Mouse (Mus musculus): ENCODE measurements around the gene Osbpl3. TPM values are rescaled to one million over a fixed set of nuclear protein-coding genes. Genes with fewer than 3 reads are reported as not detected.

Gene Osbpl3
- 23.2 and 23.3 TPM in 2 replicates for polyA plus RNA-seq (2011; ENCODE audit: insufficient read depth, insufficient read length, low read depth, missing spikeins)

DNA sequence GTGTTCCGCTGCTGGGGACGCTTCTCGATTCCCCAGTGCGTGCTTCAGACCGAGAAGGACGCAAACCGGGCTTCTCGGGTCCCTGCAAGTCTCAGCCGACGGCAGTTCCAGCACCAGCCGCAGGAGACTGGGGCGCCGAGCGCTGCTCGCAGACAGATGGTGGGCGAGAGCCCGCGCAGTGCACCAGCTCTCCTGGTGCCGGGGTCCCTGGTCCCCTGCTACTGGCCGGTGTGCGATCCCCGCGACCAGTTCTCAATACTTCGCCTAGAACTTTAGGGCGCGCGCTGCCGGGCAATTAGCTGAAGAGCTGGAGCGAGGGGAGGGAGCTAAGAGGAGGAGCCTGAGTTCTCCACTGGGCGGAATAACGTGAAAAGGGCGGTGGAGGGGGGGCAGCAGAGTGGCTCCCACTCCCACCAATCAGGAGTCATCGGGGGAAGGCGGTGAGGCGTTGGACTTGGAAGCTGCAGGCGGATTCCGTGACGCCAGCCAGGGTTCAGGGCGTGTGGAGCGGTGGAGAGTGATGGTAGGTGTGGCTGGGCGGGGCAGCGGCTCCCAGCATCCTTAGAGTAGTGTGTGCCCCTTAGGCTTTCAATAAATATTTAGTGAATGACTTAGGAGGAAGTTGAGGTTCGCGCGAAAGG lies at the start of gene Osbpl3:
Osbpl3 (minus strand) TSS at position 373 of the 641 bp plus-strand sequence.
- H3K27ac ChIP-seq (ENCODE audit: insufficient read depth, low read length): no peak within 1 kb of the TSS

DNA sequence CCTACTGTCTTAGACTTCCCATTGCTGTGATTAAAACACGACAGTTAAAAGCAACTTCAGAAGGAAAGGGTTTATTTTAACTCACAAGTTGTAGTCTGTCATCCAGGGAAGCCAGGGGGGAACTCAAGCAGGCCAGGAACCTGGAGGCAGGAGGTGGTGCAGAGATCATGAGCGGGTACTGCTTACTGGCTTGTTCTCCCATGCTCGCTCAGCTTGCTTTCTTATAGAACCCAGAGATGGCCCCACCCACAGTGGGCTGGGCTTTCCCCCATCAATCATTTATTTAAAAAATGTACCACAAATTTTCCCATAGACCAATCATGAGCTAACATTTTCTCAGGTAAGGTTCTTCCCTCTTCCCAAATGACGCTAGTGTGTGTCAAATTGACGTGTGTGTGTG lies 49.5 kb upstream of the Osbpl3 start:
- no peak overlapping the region for H3K9ac ChIP-seq (ENCODE audit: low read depth, poor library complexity, severe bottlenecking)
- H3K36me3 ChIP-seq (ENCODE audit: control insufficient read depth, insufficient read depth, low read length, poor library complexity, severe bottlenecking): no peaks in the 10 kb centered on the region
- no peak overlapping the region for H3K4me3 ChIP-seq (ENCODE audit: low read depth, low read length)
- no peaks in the 10 kb centered on the region for H3K9me3 ChIP-seq (replicated peaks; ENCODE audit: control insufficient read depth, insufficient read depth, low read length, poor library complexity, severe bottlenecking)
- no peak overlapping the region for H3K27ac ChIP-seq (ENCODE audit: insufficient read depth, low read length)
- H3K27me3 ChIP-seq (ENCODE audit: control insufficient read depth, insufficient read depth, low read length, poor library complexity, severe bottlenecking): no peaks in the 10 kb centered on the region
- H3K4me1 ChIP-seq (ENCODE audit: control insufficient read depth, insufficient read depth, low read length): no peaks in the 10 kb centered on the region
- TF ChIP-seq POLR2A (IDR thresholded peaks at IDR 0.05; ENCODE audit: insufficient read depth, low read length): no peak
- no peak for TF ChIP-seq EP300 (IDR thresholded peaks at IDR 0.05; ENCODE audit: insufficient read depth, low read depth, low read length)

More for the DNA sequence above, at the start of gene Osbpl3:
- no peak for TF ChIP-seq CTCF (IDR thresholded peaks at IDR 0.05; ENCODE audit: low read depth, low read length)
- TF ChIP-seq EP300 (IDR thresholded peaks at IDR 0.05; ENCODE audit: insufficient read depth, low read depth, low read length): peak; percentile 62
- H3K9ac ChIP-seq (ENCODE audit: low read depth, poor library complexity, severe bottlenecking): peak within 1 kb of the TSS; percentile 73
- no peaks in the 10 kb centered on the region for H3K36me3 ChIP-seq (ENCODE audit: control insufficient read depth, insufficient read depth, low read length, poor library complexity, severe bottlenecking)
- peak within 1 kb of the TSS; percentile 78 for H3K4me3 ChIP-seq (ENCODE audit: low read depth, low read length)
- peaks cover 3% of the 10 kb centered on the region for H3K4me1 ChIP-seq (ENCODE audit: control insufficient read depth, insufficient read depth, low read length)
- no peaks in the 10 kb centered on the region for H3K9me3 ChIP-seq (replicated peaks; ENCODE audit: control insufficient read depth, insufficient read depth, low read length, poor library complexity, severe bottlenecking)
- H3K27me3 ChIP-seq (ENCODE audit: control insufficient read depth, insufficient read depth, low read length, poor library complexity, severe bottlenecking): no peaks in the 10 kb centered on the region

DNA sequence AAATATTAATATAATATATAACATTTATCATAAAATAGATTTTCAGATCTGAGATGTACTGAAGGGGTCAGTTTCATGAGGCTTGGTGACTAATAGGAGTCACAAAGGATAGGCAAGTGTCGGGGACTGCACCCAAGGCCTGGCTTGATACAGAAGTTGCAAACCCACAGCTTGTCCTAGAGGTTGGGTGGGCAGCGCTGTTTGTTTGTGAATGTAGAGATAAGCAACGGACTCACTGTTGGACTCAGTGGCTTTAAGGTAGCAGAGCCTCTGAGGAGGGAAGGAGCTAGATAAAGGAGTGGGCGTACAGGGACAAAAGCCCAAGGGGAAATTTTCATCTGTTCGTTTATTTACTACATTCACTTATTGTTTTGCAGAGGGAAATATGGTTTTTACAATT lies 48.7 kb upstream of the Osbpl3 start:
- no peak overlapping the region for H3K27ac ChIP-seq (ENCODE audit: insufficient read depth, low read length)
- H3K9ac ChIP-seq (ENCODE audit: low read depth, poor library complexity, severe bottlenecking): no peak overlapping the region
- H3K36me3 ChIP-seq (ENCODE audit: control insufficient read depth, insufficient read depth, low read length, poor library complexity, severe bottlenecking): no peaks in the 10 kb centered on the region
- TF ChIP-seq CTCF (IDR thresholded peaks at IDR 0.05; ENCODE audit: low read depth, low read length): no peak
- TF ChIP-seq EP300 (IDR thresholded peaks at IDR 0.05; ENCODE audit: insufficient read depth, low read depth, low read length): no peak
- TF ChIP-seq POLR2A (IDR thresholded peaks at IDR 0.05; ENCODE audit: insufficient read depth, low read length): no peak
- no peaks in the 10 kb centered on the region for H3K9me3 ChIP-seq (replicated peaks; ENCODE audit: control insufficient read depth, insufficient read depth, low read length, poor library complexity, severe bottlenecking)
- H3K27me3 ChIP-seq (ENCODE audit: control insufficient read depth, insufficient read depth, low read length, poor library complexity, severe bottlenecking): no peaks in the 10 kb centered on the region
- H3K4me3 ChIP-seq (ENCODE audit: low read depth, low read length): no peak overlapping the region
- no peaks in the 10 kb centered on the region for H3K4me1 ChIP-seq (ENCODE audit: control insufficient read depth, insufficient read depth, low read length)

DNA sequence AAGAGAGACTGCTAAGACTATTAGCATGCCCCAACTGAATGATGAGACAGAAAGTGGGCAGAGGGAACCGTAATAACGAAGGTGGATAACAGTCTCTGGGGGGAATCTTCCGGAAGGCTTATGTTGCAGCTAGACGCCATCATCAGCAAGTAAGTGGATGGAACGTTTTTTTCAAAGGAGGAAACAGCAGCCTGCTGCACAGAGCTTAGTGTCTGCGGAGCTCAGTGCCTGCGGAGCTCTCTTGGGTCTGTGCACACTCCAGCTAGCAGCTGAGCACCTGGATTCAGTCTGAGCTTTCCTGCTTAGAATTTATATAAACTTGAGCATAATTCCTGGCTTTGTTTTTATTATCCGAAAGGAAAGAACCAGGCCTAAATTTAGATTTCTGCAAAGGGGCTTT lies 47.8 kb upstream of the Osbpl3 start:
- Histone ChIP-seq H3K27ac (ENCODE audit: insufficient read depth, low read length) (no peak overlapping the region), H3K9me3 (replicated peaks; ENCODE audit: control insufficient read depth, insufficient read depth, low read length, poor library complexity, severe bottlenecking) (no peaks in the 10 kb centered on the region), H3K36me3 (ENCODE audit: control insufficient read depth, insufficient read depth, low read length, poor library complexity, severe bottlenecking) (no peaks in the 10 kb centered on the region), H3K4me3 (ENCODE audit: low read depth, low read length) (no peak overlapping the region), H3K9ac (ENCODE audit: low read depth, poor library complexity, severe bottlenecking) (no peak overlapping the region), H3K4me1 (ENCODE audit: control insufficient read depth, insufficient read depth, low read length) (no peaks in the 10 kb centered on the region), H3K27me3 (ENCODE audit: control insufficient read depth, insufficient read depth, low read length, poor library complexity, severe bottlenecking) (no peaks in the 10 kb centered on the region)
- TF ChIP-seq EP300 (IDR thresholded peaks at IDR 0.05; ENCODE audit: insufficient read depth, low read depth, low read length): no peak

DNA sequence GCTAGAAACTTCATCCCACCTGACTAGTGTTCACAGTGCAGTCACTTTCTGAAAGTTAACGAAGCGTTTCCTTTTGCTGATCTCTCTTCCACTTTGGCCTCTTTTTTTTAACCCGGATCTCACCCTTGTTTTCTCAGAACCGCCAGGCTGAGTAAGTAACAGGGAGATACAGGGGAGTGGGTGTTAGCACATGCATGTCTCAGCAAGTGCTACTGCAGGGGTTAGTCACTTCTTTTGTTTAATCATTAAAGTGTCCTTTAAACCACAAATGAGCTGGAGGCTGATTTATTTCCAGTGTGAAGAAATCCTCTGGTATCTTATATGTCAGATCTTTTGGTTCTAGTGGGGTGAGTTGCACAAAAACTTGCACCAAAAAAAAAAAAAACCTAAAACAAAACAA lies 47.0 kb upstream of the Osbpl3 start:
- Histone ChIP-seq H3K36me3 (ENCODE audit: control insufficient read depth, insufficient read depth, low read length, poor library complexity, severe bottlenecking) (no peaks in the 10 kb centered on the region), H3K9me3 (replicated peaks; ENCODE audit: control insufficient read depth, insufficient read depth, low read length, poor library complexity, severe bottlenecking) (no peaks in the 10 kb centered on the region), H3K9ac (ENCODE audit: low read depth, poor library complexity, severe bottlenecking) (no peak overlapping the region), H3K27me3 (ENCODE audit: control insufficient read depth, insufficient read depth, low read length, poor library complexity, severe bottlenecking) (no peaks in the 10 kb centered on the region), H3K4me3 (ENCODE audit: low read depth, low read length) (no peak overlapping the region), H3K27ac (ENCODE audit: insufficient read depth, low read length) (no peak overlapping the region), H3K4me1 (ENCODE audit: control insufficient read depth, insufficient read depth, low read length) (no peaks in the 10 kb centered on the region)
- no peak for TF ChIP-seq EP300 (IDR thresholded peaks at IDR 0.05; ENCODE audit: insufficient read depth, low read depth, low read length)
- no peak for TF ChIP-seq CTCF (IDR thresholded peaks at IDR 0.05; ENCODE audit: low read depth, low read length)
- no peak for TF ChIP-seq POLR2A (IDR thresholded peaks at IDR 0.05; ENCODE audit: insufficient read depth, low read length)

DNA sequence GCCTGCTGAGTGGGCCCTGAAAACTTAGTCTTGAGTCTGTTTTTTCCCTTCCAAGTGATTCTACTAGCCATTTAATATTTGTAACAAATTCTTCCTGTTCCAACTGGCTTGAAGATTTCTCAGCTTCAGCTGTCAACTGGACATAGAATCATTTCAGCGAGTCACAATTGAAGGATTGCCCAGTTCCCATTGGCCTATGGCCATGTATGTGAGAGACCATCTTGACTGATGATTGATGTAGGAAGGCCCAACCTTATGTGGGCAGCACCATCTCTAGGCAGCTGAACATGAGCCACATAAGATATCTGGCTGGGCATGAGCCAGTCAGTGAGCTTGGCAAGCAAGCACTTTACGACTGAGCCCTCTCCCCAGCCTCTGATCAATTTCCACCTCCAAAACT lies 42.3 kb upstream of the Osbpl3 start:
- Histone ChIP-seq H3K4me3 (ENCODE audit: low read depth, low read length) (no peak overlapping the region), H3K4me1 (ENCODE audit: control insufficient read depth, insufficient read depth, low read length) (no peaks in the 10 kb centered on the region), H3K36me3 (ENCODE audit: control insufficient read depth, insufficient read depth, low read length, poor library complexity, severe bottlenecking) (no peaks in the 10 kb centered on the region), H3K9me3 (replicated peaks; ENCODE audit: control insufficient read depth, insufficient read depth, low read length, poor library complexity, severe bottlenecking) (no peaks in the 10 kb centered on the region), H3K27ac (ENCODE audit: insufficient read depth, low read length) (no peak overlapping the region), H3K27me3 (ENCODE audit: control insufficient read depth, insufficient read depth, low read length, poor library complexity, severe bottlenecking) (no peaks in the 10 kb centered on the region), H3K9ac (ENCODE audit: low read depth, poor library complexity, severe bottlenecking) (no peak overlapping the region)
- TF ChIP-seq CTCF (IDR thresholded peaks at IDR 0.05; ENCODE audit: low read depth, low read length) (no peak), EP300 (IDR thresholded peaks at IDR 0.05; ENCODE audit: insufficient read depth, low read depth, low read length) (no peak), POLR2A (IDR thresholded peaks at IDR 0.05; ENCODE audit: insufficient read depth, low read length) (no peak)

Data from ES-Bruce4 (cell line).